Mouse (Mus musculus) thymus, postnatal 0 days (tissue): ENCODE results near the gene Tbc1d10c. TPM values are rescaled to one million over a fixed set of nuclear protein-coding genes. Genes with fewer than 3 reads are reported as not detected.

Experiments used
- DNase-seq: peaks from one replicate; pipeline ENCODE4 v3.0.0-alpha.2; 2015; ENCODE audit warnings: low spot score
- polyA plus RNA-seq: library from polyadenylated mRNA; unstranded; fragments of >200 nt; fragmentation: Nextera tagmentation; extraction: Ambion mirVana; gene quantifications from 2 replicates; pipeline ENCODE4 v1.2.1, GENCODE M21; 2015

Gene Tbc1d10c
- polyA plus RNA-seq, 1 experiment from 2014 or later, result 323 TPM

DNA sequence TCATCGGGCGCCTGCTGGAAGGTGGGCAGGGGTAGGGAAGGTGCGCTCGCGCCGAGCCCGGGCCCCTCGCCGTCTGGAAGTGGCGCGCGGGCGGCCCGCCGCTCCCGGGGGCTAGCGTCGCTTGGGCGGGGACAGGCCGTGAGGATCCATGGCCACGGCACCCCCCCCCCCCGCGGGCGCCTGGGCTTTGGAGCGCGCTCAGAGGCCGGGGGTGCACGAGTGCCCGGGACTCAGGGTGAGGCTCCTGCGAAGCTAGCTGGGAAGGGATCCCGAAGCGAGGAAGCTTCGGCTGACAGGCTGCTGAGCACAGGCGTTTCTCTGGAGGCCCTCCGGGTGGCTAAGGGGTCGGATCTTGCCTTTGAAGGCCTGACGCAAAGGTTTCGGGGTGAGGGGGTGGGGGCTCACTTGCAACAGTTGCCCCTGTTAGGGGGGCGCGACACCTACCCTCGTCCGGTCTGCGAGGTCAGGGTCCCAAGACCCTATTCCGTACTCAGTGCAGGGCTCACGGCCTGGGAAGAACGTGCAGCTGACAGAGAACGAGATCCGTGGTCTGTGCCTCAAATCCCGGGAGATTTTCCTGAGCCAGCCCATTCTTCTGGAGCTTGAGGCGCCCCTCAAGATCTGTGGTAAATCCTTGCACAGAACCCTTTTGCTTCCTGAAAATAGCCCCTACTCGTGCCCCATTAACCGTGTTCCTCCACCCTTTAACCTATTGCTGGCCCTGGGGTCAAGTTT, 1.3 kb upstream of the Tbc1d10c start:
- DNase-seq, result no peak

DNA sequence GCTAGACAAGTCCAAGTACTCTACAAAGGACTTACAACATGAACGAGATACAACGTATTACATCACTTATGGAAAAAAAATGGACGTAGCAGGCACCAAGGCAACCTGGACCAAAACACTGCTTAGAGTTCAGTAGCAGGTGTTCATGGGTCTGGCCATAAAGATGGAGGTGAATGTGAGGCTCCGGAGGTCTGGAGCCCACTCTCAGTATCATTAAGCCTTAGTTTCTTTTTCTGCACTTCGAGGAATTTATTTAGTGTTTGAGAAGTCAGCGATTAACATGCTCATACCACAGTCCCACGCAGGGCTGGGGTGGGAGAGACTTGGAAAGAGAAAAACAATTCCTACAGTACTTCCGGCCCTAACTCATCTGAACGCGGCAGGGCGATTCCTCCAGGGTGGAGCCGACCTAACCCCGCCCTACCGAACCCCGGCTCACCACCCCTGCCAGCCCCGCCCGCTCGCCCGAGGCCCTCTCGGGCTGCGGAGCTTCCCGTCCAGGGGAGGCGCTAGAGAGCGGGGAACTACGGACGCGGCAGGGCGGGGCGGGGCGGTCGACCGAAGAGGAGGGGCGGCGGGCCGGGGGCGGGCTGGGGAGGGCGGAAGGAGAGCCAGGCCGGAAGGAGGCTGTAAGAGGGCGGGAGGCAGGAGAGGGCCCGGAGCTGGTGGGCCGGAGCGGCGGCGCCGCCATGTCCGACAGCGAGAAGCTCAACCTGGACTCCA, 605 bp upstream of the Tbc1d10c start, which contains the start of gene Ppp1ca:
TSS of gene Ppp1ca (plus strand) at position 538 of the 723 bp plus-strand sequence.
- DNase-seq, result peak; percentile 97

DNA sequence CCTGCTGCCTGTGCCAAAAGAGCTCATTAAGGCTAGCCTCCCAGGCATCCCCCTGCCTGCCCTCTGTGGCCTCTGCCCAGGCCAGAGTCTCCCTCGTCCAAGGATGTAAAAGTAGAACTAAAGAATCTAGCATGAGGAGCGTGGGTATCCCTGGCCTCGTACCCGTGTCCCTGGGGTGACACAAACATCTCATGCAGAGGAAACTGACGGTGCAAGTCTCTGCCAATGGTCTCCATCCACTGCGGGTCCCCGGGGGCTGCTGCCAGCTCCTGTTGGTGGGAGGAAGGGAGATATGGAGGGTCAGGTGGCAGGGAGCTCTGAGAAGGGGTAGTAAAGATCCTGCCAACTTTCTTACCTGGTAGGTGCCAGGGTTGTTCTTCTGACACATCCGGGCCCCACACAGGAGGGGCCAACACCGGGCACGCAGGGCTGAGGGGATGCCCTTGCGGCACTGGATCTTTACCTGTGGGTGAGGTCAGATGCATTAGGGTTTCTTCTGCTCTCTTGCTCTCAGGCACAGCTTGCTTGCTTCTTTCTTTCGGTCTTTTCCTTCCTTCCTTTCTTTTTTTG, 1.9 kb downstream of the Tbc1d10c start:
- no peak for DNase-seq

DNA sequence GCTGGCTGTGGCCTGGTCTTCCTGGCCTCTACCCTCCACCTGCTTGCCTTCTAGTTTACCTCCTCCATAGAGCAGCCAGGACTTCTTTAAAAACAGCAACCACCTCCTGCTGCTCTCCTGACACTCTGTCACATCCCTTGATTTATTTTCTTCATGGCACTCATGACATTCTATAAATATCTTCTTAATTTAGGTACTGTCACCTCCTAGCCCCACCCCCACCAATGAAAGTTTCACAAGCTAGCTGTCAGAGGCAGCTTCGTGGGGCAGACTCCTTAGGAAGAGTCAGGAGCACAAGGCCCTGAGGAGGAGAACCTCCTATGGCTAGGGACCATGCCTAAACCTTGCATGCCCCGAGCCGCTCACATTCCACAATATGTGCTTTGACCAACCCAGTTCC, 3.8 kb downstream of the Tbc1d10c start:
- no peak for DNase-seq

DNA sequence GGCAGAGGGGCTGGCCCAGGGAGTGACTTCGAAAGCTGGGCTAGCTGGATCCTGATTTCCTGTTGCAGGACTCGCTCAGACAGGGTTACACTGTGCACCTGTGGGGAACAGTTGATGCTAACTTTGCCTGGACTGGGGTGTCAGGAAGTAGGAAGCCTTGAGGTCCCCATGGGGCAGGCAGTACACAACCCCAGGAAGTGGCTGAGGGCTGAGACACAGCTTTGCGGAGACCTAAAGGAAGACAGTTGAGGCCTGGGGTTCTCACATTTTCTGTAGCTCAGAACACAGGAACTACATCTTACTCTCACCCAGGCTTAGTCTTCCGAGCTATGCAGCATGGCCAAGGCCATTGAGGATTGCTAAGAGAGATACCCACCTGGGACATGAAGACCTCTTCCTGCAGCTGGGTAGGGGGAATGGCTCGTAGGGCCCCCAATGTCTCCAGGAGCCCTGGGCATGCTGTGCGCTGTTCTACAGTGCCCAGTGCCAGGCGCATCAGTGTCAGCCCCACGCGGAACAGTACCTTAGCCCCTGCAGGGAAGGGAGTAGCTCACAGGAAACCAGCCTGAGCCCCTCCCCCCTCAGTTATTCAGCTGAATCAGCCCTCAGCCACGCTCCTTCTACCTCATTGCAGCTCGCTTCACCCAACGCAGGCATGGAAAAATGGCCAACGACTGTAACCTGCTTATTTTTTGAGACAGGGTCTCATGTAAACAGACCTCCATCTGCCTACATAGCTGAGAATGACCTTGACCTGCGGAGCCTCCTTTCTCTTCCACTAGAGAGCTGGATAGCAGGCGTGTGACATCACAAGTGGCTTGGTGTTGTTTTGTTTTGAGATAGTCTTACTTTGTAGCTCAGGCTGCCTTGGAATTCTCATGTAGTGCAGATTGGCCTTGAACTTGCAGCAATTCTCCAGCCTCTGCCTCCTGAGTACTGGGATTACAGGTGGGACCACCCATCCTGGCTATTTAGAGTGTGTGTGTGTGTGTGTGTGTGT, 5.8 kb downstream of the Tbc1d10c start:
- peak; percentile 91 for DNase-seq

DNA sequence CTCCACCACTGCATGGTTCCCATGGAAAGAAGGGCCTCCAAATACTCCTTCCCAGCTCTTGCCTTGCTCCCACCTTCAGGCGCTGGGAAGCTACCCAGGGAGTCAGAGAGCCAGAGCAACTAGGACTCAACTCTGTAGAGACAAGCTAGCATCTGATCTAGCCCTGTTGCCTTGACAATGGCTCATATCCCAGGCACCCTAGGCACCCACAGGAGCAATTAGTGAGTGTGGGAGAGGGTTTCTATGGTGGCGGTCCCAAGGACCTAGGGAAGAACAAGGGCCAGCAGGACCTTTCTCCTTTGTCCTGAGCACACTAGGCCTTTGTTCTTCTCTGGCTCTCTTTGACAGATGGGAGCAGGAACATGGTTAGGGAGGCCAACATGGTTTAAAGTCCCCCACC, 7.4 kb downstream of the Tbc1d10c start:
- DNase-seq, result no peak

DNA sequence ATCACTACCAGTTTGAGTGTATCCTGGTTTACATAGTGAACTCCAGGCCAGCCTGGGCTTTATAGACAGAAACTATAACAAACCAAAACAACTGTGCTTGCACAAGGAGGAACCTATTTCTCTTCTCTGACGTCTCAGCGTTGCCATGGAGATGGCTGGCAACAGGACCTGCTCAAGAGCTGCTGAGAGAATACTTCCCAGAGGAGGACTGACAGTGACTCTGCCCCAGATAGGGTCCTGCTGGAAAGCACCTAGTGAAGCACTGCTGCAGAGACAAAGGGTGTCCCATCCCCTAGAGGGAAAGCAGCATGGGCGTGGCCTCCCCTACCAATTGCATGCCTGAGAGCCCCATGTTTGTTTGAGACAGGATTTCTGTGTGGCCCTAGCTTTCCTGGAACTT, 9.2 kb downstream of the Tbc1d10c start:
- no peak for DNase-seq

DNA sequence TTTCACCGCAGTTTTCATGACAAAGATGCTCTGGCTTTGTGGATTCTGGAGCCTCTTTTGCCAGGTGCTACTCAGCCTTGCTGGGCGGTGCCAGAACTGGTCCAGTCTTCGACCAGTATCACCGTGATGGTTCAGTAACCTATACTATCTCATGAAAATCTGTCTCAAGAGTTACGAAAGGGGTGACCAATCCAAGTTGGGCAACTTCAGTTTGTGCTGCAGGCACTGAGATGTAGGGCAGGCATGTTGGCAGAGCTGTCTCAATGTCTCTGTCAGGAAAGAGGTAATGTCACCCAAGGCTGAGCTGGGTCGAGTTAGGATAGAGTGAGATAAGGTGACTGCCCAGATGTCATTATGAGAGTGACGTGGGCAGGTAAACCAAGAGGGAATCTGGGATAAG, 10.7 kb downstream of the Tbc1d10c start:
- no peak for DNase-seq

DNA sequence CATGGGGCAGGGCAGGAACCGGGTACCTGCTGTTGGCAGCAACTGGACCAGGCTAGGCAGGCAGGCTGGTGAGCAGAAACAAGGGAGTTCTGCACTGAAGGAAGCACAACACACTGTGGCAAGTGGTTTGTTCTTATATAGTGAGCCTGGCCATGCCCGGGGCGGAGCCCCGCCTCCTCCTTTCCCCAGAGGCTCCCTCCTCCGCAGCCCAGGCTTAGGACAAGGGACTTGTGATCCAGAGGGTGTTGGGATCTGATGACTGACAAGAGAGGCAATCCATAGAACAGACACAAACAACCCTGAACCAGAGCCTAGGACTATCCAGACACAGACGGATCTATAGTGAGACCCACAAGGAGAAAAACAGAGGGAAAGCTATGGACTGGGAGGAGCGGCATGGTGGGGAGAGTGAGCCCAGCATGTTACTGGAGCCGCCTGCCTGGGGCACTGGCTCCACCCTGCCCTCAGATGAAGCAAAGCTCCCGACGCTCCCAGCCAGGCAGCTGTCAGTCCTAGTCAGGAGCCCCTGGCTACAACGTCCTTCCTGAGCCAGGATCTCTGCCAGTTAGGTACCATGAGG, 15.6 kb downstream of the Tbc1d10c start, which contains the start of gene Carns1:
TSS of gene Carns1 (minus strand) at position 112 of the 580 bp plus-strand sequence.
- DNase-seq, result no peak

DNA sequence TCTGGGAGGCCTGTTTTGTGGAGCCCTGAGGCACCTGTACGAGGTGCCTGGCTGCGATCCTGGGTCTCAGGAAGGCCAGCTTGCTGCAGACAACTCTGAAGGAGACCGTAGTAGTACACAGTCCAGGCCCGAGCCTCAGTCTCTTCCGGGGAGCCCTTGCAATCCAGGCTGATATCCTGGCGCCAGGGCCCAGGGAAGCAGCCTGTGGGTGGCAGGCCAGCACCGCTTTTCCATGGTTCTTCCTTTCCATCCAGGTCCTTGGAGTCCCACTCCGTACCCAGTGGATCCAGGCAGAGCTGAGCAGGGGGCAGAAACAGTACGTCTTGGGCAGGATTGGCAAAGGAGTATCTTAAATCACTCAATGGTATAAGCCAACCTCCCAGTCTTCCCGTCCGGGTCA, 18.2 kb downstream of the Tbc1d10c start:
- no peak for DNase-seq

DNA sequence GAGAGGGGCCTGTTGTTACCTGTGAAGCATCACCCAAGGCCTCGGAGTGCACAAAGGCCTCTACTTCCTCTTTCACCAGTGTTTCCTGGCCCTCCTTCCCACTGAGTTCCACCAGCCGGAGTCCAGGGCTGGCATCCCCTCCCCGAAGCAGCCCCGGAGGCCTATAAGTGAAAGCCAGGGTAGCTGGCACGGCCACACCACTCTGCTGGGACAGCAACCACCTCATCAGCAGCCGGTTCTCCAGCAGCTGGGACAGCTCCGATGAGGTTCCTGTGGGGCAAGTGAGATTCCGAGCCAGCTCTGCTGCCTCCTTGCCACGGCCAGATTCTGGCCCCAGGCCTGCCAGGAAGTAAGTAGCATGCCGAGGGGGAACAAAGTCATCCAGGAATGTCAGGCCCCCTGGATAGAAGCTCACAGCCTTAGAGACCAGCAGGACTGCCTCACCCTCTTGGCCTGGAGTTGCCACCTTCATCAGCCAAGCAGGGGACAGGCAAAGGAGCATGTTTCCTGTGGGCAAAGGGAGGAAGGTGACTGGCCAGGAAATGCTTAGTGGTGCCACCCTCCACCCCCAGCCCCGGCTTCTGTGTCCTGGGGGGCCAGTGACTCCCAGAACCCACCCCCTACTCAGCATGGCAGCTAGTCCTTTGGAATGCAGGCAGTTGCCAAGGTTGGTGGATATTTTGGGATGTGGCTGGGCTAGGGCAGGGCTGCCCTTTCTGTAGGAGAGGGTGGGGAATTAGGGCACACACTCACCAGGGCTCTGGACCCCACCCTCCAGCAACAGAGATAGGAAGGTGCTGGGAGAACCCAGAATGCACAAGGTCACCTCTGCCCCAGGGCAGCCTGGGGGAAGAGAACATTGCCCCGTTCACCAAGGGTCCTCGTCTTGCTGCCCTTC, 19.4 kb downstream of the Tbc1d10c start:
- no peak for DNase-seq

DNA sequence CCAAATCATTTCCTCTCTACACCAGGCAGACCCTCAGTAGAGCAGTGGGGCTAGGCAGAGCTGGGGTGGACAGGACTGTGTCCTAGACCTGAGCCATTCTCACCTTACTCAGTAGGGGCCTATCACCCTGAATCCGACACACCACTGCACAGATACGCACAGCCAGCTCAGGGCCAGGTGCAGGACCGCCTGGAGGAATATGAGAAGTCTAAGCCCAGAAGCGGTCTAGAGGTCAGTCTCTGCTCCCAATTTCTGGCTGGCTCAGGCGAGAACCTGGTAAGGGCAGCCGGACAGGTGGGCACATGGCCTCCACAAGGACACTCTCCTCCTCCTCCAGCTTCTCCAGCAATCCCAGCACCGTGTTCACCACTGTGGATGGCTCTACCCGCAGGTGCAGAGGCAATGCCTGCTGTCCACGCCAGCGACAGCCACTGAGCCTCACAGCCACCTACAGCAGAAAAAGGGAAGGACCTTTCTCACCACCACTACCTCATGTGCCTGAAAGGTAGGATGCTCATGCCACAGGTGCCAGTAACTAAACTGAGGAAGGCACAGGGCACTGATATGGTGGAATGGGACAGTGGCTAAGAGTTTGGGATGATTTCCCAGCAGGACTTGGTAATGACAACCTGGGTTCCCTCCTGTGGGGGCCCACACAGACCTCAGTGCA, 20.2 kb downstream of the Tbc1d10c start:
- no peak for DNase-seq

DNA sequence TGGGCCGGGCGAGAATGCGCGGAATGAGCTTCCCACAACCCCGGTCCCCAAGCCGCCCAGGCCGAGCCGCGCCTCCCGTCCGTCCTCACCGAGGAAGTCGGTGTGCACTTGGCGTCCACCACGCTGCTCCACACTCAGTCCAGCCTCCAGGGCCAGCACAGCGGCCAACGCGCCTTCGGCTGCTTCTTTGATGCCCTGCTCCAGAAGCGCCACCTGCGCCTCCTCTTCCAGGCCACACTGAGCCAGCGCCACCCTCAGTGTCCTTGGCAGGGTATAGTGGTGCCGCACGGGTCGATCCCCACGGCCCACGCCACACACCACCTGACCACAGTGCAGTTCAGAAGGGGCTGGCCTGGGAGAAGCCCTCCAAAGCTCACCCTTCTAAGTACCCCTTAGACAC, 21.3 kb downstream of the Tbc1d10c start:
- no peak for DNase-seq

DNA sequence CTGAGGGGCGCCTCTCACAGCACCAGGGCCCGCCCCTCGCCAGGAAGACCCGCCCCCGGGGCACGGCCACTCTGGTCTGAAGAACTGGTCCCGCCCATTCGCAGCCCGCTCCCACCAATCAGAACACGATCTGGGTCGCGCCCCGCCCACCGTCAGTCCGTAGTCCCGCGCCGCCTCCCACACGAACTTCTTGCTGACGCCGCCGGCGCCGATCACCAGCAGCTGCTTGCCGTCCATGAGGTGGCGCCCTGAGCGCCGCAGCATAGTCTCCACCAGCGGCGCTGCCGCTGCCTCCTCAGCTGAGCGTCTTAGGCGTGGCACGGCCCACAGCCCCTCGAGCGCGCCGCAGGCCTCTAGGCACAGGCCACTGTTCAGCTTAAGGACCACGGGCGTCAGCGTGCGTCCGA, 21.7 kb downstream of the Tbc1d10c start:
- DNase-seq, result peak; percentile 99

DNA sequence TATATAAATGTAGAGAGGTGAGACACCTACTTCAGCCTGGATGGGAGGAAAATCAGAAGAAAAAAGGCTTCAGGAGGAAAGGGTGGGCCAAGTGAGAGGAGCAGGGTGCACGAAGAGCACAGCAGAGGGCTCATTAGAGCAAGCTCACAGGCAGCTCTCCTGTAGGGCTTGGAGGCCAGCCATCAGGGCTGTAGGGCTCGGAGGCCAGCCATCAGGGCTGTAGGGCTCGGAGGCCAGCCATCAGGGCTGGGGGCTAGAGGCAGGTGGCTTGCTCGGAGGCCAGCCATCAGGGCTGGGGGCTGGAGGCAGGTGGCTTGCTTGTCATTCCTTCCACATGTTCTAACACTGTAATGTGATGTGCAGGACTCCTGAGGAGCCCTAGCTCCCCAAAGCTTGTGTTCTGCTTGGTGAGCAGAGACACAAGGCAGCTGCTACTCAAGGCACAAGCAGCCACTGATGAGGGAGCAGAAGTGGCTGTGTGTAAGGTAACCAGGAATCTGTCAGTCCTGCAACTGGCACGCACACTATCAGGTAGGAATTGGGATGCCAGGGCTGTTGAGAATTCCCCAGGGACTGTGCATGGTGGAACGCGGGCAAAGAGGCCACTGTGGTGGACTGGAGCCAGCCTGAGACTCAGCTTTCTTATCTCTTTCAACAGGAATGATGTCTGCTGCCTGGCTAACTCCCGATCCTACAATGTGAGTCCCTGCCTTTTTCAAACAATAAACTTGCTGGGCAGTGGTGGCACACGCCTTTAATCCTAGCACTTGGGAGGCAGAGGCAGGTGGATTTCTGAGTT, 24.2 kb downstream of the Tbc1d10c start:
- no peak for DNase-seq

DNA sequence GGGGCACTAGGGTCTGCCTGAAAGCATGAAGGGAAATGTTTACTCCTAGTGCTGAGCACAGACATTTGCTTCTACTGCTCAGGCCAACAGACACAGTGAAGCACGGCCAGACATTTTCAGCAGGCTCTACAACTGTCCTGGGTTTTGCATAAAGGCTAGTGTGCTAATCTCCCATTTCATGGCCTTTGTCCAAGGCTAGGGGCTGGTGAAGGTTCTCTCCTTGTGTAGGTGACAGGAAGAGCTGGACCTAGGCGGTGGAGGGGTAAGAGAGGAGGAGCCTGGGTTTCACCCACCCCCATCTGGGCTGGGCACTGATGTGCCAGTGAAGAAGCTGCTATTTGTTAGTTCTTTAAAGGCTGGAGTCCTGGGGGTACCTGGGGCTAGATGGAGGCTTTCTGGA, 26.4 kb downstream of the Tbc1d10c start:
- DNase-seq, result no peak

DNA sequence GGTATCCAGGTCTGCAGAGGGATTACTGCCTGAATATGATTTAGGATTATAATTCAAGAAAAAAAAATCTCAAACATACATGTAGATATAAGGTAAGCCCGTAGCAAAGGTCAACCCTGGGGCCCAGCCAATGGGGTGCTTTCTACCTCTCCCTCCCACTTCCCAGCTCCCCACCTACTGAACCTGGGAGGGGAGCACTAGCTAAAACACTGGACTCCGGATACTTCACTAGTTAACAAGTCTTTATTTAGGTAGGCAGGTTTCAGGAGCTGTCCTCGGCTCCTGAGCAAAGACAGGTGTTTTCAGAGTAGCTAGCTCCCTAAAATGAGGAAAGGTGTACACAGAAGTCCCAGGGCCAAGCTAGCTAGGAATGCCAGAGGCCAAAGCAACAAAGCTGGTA, 27.0 kb downstream of the Tbc1d10c start:
- DNase-seq, result no peak

DNA sequence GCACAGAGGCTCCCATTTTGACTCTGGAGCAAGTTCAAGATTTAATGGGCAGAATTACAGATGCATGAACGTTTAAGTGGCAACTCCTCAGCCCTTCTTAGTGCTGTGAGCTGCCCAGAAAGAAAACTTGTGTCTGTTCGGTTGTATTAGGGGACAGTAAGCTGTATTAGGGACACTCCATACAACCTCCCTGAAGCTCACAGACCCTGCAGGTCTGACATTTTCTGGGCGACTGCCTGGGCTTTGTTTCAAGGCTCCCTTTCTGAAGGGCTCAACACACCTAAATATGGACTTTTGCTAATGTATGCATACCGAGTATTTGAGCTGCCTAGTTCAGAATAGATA, 27.6 kb downstream of the Tbc1d10c start:
- no peak for DNase-seq
